Mouse (Mus musculus) MEL (cell line): Measurements from ENCODE around the gene Dhps. TPM values are rescaled to one million over a fixed set of nuclear protein-coding genes. Genes with fewer than 3 reads are reported as not detected.

Experiments
- DNase-seq: peaks from one replicate; pipeline ENCODE4 v3.0.0; 2011; ENCODE audit warnings: low read depth, low spot score
- H3K27ac ChIP-seq: 2 replicates; pipeline ENCODE4 v1.5.1; 2012; ENCODE audit warnings: low read depth, mild to moderate bottlenecking, control low read depth, low read length, moderate library complexity; ENCODE audit not compliant: control insufficient read depth
- H3K27me3 ChIP-seq, 2 experiments: fragments of 150-350 bp in 1 of 2; sonication (generic) in 1 of 2; 2 replicates each; pipeline ENCODE4 v1.6.1; 2012; ENCODE audit warnings: low read length in 2 of 2, mild to moderate bottlenecking in 2 of 2, improper control_type of control experiment in 1 of 2, moderate library complexity in 1 of 2; ENCODE audit not compliant: insufficient read depth in 2 of 2, control insufficient read depth in 1 of 2
- H3K36me3 ChIP-seq, 2 experiments: 2 replicates each; pipeline ENCODE4 v1.6.1; 2012 to 2014; ENCODE audit warnings: low read length in 2 of 2, improper control_type of control experiment in 1 of 2, inconsistent platforms in 1 of 2, mild to moderate bottlenecking in 1 of 2; ENCODE audit not compliant: insufficient read depth in 2 of 2, control insufficient read depth in 1 of 2
- H3K4me1 ChIP-seq, 2 experiments: fragments of 150-350 bp in 1 of 2; sonication (generic) in 1 of 2; 2 replicates each; pipeline ENCODE4 v1.6.1; 2012; ENCODE audit warnings: low read length in 2 of 2, improper control_type of control experiment in 1 of 2, mild to moderate bottlenecking in 1 of 2; ENCODE audit not compliant: insufficient read depth in 2 of 2, control insufficient read depth in 1 of 2
- H3K4me3 ChIP-seq, 2 experiments: fragments of 150-350 bp in 1 of 2; sonication (generic) in 1 of 2; 2 replicates each; pipeline ENCODE4 v1.5.1; 2012; ENCODE audit warnings: low read depth in 2 of 2, low read length in 2 of 2, mild to moderate bottlenecking in 2 of 2, moderate library complexity in 2 of 2, control low read depth in 1 of 2, improper control_type of control experiment in 1 of 2; ENCODE audit not compliant: control insufficient read depth in 1 of 2, insufficient read depth in 1 of 2
- H3K79me2 ChIP-seq: 2 replicates; pipeline ENCODE4 v1.6.1; 2012; ENCODE audit warnings: mild to moderate bottlenecking, low read length, moderate library complexity; ENCODE audit not compliant: control insufficient read depth, poor library complexity, insufficient read depth
- H3K9ac ChIP-seq: 2 replicates; pipeline ENCODE4 v1.6.1; 2012; ENCODE audit warnings: low read depth, mild to moderate bottlenecking, control low read depth, low read length, moderate library complexity; ENCODE audit not compliant: control insufficient read depth, poor library complexity, severe bottlenecking
- H3K9me3 ChIP-seq: fragments of 150-350 bp; sonication (generic); replicated peaks from 2 replicates; pipeline ENCODE4 v1.6.1; 2012; ENCODE audit warnings: mild to moderate bottlenecking, low read length, improper control_type of control experiment, moderate library complexity; ENCODE audit not compliant: insufficient read depth
- BHLHE40 ChIP-seq: IDR thresholded peaks from 2 replicates; pipeline ENCODE4 v1.6.1; 2012; ENCODE audit warnings: low read depth, mild to moderate bottlenecking, inconsistent platforms, low read length, improper control_type of control experiment, borderline replicate concordance
- CHD1 ChIP-seq: IDR thresholded peaks from 2 replicates; pipeline ENCODE4 v1.6.1; 2012; ENCODE audit warnings: low read depth, mild to moderate bottlenecking, inconsistent platforms, low read length, improper control_type of control experiment
- CTCF ChIP-seq, 3 experiments: IDR thresholded peaks in 2 of 3; conservative IDR thresholded peaks in 1 of 3; 2 replicates each; pipeline ENCODE4 v1.5.1; 2011 to 2012; ENCODE audit warnings: low read length in 3 of 3, low read depth in 2 of 3, mild to moderate bottlenecking in 2 of 3, improper control_type of control experiment in 1 of 3, inconsistent platforms in 1 of 3, mixed read lengths in 1 of 3, moderate library complexity in 1 of 3; ENCODE audit not compliant: control insufficient read depth in 1 of 3, insufficient read depth in 1 of 3, poor library complexity in 1 of 3, severe bottlenecking in 1 of 3
- E2F4 ChIP-seq: IDR thresholded peaks from 2 replicates; pipeline ENCODE4 v1.6.1; 2011; ENCODE audit warnings: low read depth, low read length, improper control_type of control experiment, borderline replicate concordance
- ELF1 ChIP-seq: IDR thresholded peaks from 2 replicates; pipeline ENCODE4 v1.6.1; 2014; ENCODE audit warnings: low read depth, mild to moderate bottlenecking, inconsistent platforms, low read length, improper control_type of control experiment, moderate library complexity
- ETS1 ChIP-seq: IDR thresholded peaks from 2 replicates; pipeline ENCODE4 v1.6.1; 2012; ENCODE audit warnings: low read depth, mild to moderate bottlenecking, inconsistent platforms, low read length, improper control_type of control experiment, moderate library complexity
- GABPA ChIP-seq: IDR thresholded peaks from 2 replicates; pipeline ENCODE4 v1.6.1; 2012; ENCODE audit warnings: low read depth, mild to moderate bottlenecking, inconsistent platforms, low read length, improper control_type of control experiment, moderate library complexity
- HCFC1 ChIP-seq: IDR thresholded peaks from 2 replicates; pipeline ENCODE4 v1.6.1; 2012; ENCODE audit warnings: low read depth, mild to moderate bottlenecking, inconsistent platforms, low read length, improper control_type of control experiment, moderate library complexity
- KAT2A ChIP-seq: conservative IDR thresholded peaks from 2 replicates; pipeline ENCODE4 v1.6.1; 2012; ENCODE audit warnings: low read depth, low read length, improper control_type of control experiment, inconsistent platforms
- MAX ChIP-seq: IDR thresholded peaks from 2 replicates; pipeline ENCODE4 v1.6.1; 2011; ENCODE audit warnings: low read length, improper control_type of control experiment
- MAZ ChIP-seq: IDR thresholded peaks from 2 replicates; pipeline ENCODE4 v1.6.1; 2012; ENCODE audit warnings: low read depth, mild to moderate bottlenecking, inconsistent platforms, low read length, improper control_type of control experiment
- MEF2A ChIP-seq: IDR thresholded peaks from 2 replicates; pipeline ENCODE4 v1.6.1; 2014; ENCODE audit warnings: low read depth, mild to moderate bottlenecking, inconsistent platforms, low read length, improper control_type of control experiment; ENCODE audit not compliant: poor library complexity, insufficient replicate concordance, severe bottlenecking; ENCODE audit errors: extremely low read depth
- MXI1 ChIP-seq: IDR thresholded peaks from 2 replicates; pipeline ENCODE4 v1.6.1; 2011; ENCODE audit warnings: mild to moderate bottlenecking, low read depth, low read length, improper control_type of control experiment
- MYB ChIP-seq: IDR thresholded peaks from 2 replicates; pipeline ENCODE4 v1.6.1; 2011; ENCODE audit warnings: mild to moderate bottlenecking, low read depth, low read length, improper control_type of control experiment
- MYC ChIP-seq: IDR thresholded peaks from 2 replicates; pipeline ENCODE4 v1.6.1; 2011; ENCODE audit warnings: low read depth, mild to moderate bottlenecking, low read length, improper control_type of control experiment, moderate library complexity
- POLR2A ChIP-seq, 2 experiments: IDR thresholded peaks; 2 replicates each; pipeline ENCODE4 v1.6.1; 2011 to 2012; ENCODE audit warnings: low read length in 2 of 2, mild to moderate bottlenecking in 2 of 2, control low read depth in 1 of 2, improper control_type of control experiment in 1 of 2, low read depth in 1 of 2, moderate library complexity in 1 of 2; ENCODE audit not compliant: control insufficient read depth in 1 of 2, insufficient read depth in 1 of 2, poor library complexity in 1 of 2
- POLR2AphosphoS2 ChIP-seq: IDR thresholded peaks from 2 replicates; pipeline ENCODE4 v1.6.1; 2011; ENCODE audit warnings: low read length, improper control_type of control experiment
- POLR2AphosphoS5 ChIP-seq: IDR thresholded peaks from 2 replicates; pipeline ENCODE4 v1.6.1; 2012; ENCODE audit warnings: low read depth, borderline replicate concordance, mild to moderate bottlenecking, inconsistent platforms, low read length, moderate library complexity, mixed read lengths
- RAD21 ChIP-seq: IDR thresholded peaks from 2 replicates; pipeline ENCODE4 v1.6.1; 2011; ENCODE audit warnings: mild to moderate bottlenecking, low read depth, low read length, improper control_type of control experiment
- RCOR1 ChIP-seq: IDR thresholded peaks from 2 replicates; pipeline ENCODE4 v1.6.1; 2012; ENCODE audit warnings: low read depth, mild to moderate bottlenecking, inconsistent platforms, low read length, improper control_type of control experiment
- SIN3A ChIP-seq: IDR thresholded peaks from 2 replicates; pipeline ENCODE4 v1.6.1; 2012; ENCODE audit warnings: low read length, improper control_type of control experiment, inconsistent platforms
- SMC3 ChIP-seq: IDR thresholded peaks from 2 replicates; pipeline ENCODE4 v1.6.1; 2011; ENCODE audit warnings: low read depth, low read length, improper control_type of control experiment
- TAL1 ChIP-seq: IDR thresholded peaks from 2 replicates; pipeline ENCODE4 v1.6.1; 2012; ENCODE audit warnings: mild to moderate bottlenecking, inconsistent platforms, low read length, moderate library complexity, mixed read lengths
- TBP ChIP-seq: IDR thresholded peaks from 2 replicates; pipeline ENCODE4 v1.8.0; 2011; ENCODE audit warnings: low read depth, low read length, improper control_type of control experiment
- TCF12 ChIP-seq: IDR thresholded peaks from 2 replicates; pipeline ENCODE4 v1.6.1; 2014; ENCODE audit warnings: low read depth, mild to moderate bottlenecking, inconsistent platforms, low read length, improper control_type of control experiment, moderate library complexity
- UBTF ChIP-seq: IDR thresholded peaks from 2 replicates; pipeline ENCODE4 v1.6.1; 2012; ENCODE audit warnings: low read depth, mild to moderate bottlenecking, inconsistent platforms, low read length, improper control_type of control experiment, moderate library complexity, borderline replicate concordance; ENCODE audit not compliant: insufficient read depth
- ZC3H11A ChIP-seq: IDR thresholded peaks from 2 replicates; pipeline ENCODE4 v1.6.1; 2012; ENCODE audit warnings: low read depth, mild to moderate bottlenecking, inconsistent platforms, low read length, improper control_type of control experiment
- ZKSCAN1 ChIP-seq: IDR thresholded peaks from 2 replicates; pipeline ENCODE4 v1.6.1; 2012; ENCODE audit warnings: low read depth, mild to moderate bottlenecking, inconsistent platforms, low read length, improper control_type of control experiment, moderate library complexity
- ZMIZ1 ChIP-seq: IDR thresholded peaks from 2 replicates; pipeline ENCODE4 v1.6.1; 2012; ENCODE audit warnings: low read depth, mild to moderate bottlenecking, inconsistent platforms, low read length, improper control_type of control experiment, moderate library complexity
- ZNF384 ChIP-seq: IDR thresholded peaks from 2 replicates; pipeline ENCODE4 v1.6.1; 2012; ENCODE audit warnings: low read depth, mild to moderate bottlenecking, inconsistent platforms, low read length, improper control_type of control experiment
- polyA plus RNA-seq, 2 experiments: library from polyadenylated mRNA; stranded (reverse) in 1 of 2; unstranded in 1 of 2; fragments of >175 nt in 1 of 2; fragments of >200 nt in 1 of 2; gene quantifications; 2 replicates each; pipeline versions ENCODE4 v1.2.1 to v1.2.4; 2012; ENCODE audit warnings: low replicate concordance in 2 of 2, low read depth in 1 of 2; ENCODE audit not compliant: insufficient read length in 2 of 2, insufficient read depth in 1 of 2, missing spikeins in 1 of 2
- total RNA-seq: library from RNA; depleted of rRNA; stranded (reverse); fragments of 300-350 nt; gene quantifications from 2 replicates; pipeline ENCODE4 v1.2.3, GENCODE M21; 2012

Gene Dhps
- total and polyA plus RNA-seq, 3 experiments = 44.6 to 68.3 TPM; not detected in 1

GRCm38 (mm10) chr8:85076001-85076400 is 4.4 kb downstream of the Dhps start:
- DNase-seq = no peak
- peaks cover 2 to 4% of the 10 kb centered on the region in 2 experiments for H3K36me3 ChIP-seq
- TF ChIP-seq HCFC1 = no peak
- no peak for TF ChIP-seq ELF1
- no peak for TF ChIP-seq UBTF
- no peak for TF ChIP-seq SMC3
- peak in 1 of 3 experiments; percentile 7; a peak in 1 of 6 replicates for TF ChIP-seq CTCF (IDR thresholded peaks at IDR 0.05 in 2 of 3, conservative IDR thresholded peaks at IDR 0.05 in 1 of 3; ENCODE audit: control insufficient read depth in 1 of 3, insufficient read depth in 1 of 3, low read depth in 2 of 3, low read length in 3 of 3, poor library complexity in 1 of 3, severe bottlenecking in 1 of 3)
- no peak for TF ChIP-seq SIN3A
- no peak for TF ChIP-seq TCF12
- TF ChIP-seq MYC = no peak
- no peak for TF ChIP-seq MXI1
- TF ChIP-seq POLR2A (IDR thresholded peaks at IDR 0.05; ENCODE audit: control insufficient read depth in 1 of 2, insufficient read depth in 1 of 2, low read depth in 1 of 2, low read length in 2 of 2, poor library complexity in 1 of 2) = peak in 1 of 2 experiments; percentile 11; a peak in 1 of 4 replicates
- TF ChIP-seq ZKSCAN1 = no peak
- TF ChIP-seq GABPA = no peak
- TF ChIP-seq MYB = no peak
- TF ChIP-seq RCOR1 = no peak
- no peak for TF ChIP-seq MAZ
- TF ChIP-seq TAL1 = no peak
- no peaks in the 10 kb centered on the region for H3K27me3 ChIP-seq
- H3K27ac ChIP-seq = no peak overlapping the region
- no peaks in the 10 kb centered on the region for H3K9me3 ChIP-seq
- H3K79me2 ChIP-seq = peaks cover 25% of the 10 kb centered on the region
- no peak overlapping the region for H3K4me3 ChIP-seq
- H3K9ac ChIP-seq = no peak overlapping the region
- H3K4me1 ChIP-seq = peaks cover 1 to 10% of the 10 kb centered on the region in 2 experiments; a peak in 3 of 4 replicates

GRCm38 (mm10) chr8:85076993-85077392 is 5.4 kb downstream of the Dhps start:
- Histone ChIP-seq H3K79me2 (peaks cover 22% of the 10 kb centered on the region), H3K4me1 (peaks cover 0 to 11% of the 10 kb centered on the region in 2 experiments; a peak in 1 of 4 replicates), H3K4me3 (no peak overlapping the region), H3K9ac (no peak overlapping the region), H3K27me3 (no peaks in the 10 kb centered on the region), H3K36me3 (peaks cover 0 to 2% of the 10 kb centered on the region in 2 experiments; a peak in 3 of 4 replicates), H3K9me3 (no peaks in the 10 kb centered on the region), H3K27ac (no peak overlapping the region)
- DNase-seq = peak; percentile 90
- TF ChIP-seq SIN3A (peak; percentile 62; the same call in 1 of the 2 replicates), E2F4 (no peak), ZC3H11A (peak; percentile 82), RCOR1 (no peak), MYB (no peak), KAT2A (no peak), MEF2A (no peak), TBP (no peak), RAD21 (peak; percentile 84), POLR2A (IDR thresholded peaks at IDR 0.05; ENCODE audit: control insufficient read depth in 1 of 2, insufficient read depth in 1 of 2, low read depth in 1 of 2, low read length in 2 of 2, poor library complexity in 1 of 2) (no peak), MYC (0 out of 2 replicates have a peak, but pooled peaks have one; percentile 25), MAX (no peak), MAZ (0 out of 2 replicates have a peak, but pooled peaks have one; percentile 26), CHD1 (no peak), ETS1 (no peak), ZMIZ1 (no peak), GABPA (no peak), POLR2AphosphoS5 (no peak), SMC3 (peak; percentile 88), HCFC1 (0 out of 2 replicates have a peak, but pooled peaks have one; percentile 40), UBTF (no peak), ZNF384 (no peak), POLR2AphosphoS2 (no peak), TAL1 (no peak), BHLHE40 (no peak)
